Mouse (Mus musculus): ENCODE results near the gene Rhebl1. TPM values are rescaled to one million over a fixed set of nuclear protein-coding genes. Genes with fewer than 3 reads are reported as not detected.

Rhebl1 gene
- total RNA-seq, 2 experiments from 2014 or later = 6.8 to 7.0 TPM

DNA sequence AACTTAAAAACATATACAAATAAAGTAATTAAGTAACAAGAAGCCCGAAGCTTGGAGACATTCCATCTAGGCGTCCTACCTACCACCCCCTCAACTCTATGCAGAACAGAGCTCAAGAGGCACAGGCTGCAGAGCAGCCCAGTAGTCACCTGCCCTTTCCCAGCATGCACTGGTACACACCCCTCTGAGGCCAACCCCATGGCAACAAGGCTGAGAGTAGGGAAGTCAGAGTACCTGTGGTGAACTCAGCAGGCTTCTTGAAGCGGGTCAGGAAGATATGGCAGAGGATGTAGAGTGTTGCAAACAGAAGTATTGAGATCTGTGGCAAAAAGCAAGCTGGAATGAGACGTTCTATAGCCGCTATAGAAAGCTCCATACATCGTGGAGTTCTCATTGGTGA lies 20.6 kb upstream of the Rhebl1 start:
- DNase-seq = no peak

DNA sequence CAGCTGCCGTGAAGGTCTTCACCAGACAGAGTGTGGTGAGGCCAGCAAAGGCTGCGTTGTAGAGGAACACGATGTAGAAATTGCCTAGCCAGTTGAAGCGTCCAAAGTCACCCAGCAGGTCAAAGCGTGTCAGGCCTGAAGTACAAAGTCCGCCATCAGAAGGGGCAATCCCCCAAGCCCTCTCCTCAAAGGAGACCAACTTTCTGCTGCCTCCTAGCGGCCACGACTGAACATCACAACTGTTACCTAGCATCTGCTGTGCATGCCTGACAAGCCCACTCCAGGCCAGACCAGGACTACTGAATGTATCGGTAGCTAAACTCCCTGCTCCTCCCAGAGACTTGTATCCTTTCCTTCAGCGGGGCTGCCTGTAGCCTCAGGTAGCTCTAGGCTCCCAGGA lies 10.4 kb upstream of the Rhebl1 start:
- DNase-seq = peak in 1 of 2 experiments; percentile 15

DNA sequence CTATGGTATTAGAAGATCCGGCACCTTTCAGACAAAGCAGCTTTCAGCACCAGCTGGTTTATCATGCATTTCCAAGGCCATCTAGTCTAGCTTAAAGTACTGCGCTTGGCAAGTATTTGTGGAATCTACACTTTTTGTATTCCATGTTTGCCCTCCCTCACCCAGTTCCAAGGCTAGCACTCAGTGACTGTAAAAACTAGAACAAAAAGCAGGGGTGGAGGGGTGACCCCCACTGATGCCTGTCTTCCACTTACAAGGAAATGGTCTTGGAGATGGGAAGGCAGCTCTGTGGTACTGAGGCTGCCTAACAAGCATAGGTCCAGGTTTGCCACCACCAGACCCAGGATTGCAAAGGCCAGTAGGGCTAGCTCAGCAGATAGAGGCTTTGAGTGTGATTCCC lies 8.3 kb upstream of the Rhebl1 start:
- DNase-seq = no peak

DNA sequence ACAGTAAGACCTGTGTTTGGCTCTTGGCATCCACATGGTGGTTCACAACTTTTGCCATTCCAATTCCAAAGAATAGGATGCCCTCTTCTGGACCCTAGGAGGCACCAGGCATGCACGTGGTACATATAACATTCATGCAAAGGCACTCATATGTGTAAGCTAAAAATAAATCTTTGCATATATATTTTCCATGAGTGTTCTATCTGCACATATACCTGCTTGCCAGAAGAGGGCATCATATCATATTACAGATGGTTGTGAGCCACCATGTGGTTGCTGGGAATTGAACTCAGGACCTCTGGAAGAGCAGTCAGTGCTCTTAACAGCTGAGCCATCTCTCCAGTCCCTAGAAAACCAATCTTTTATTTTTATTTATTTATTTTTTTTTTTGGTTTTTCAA lies 7.2 kb upstream of the Rhebl1 start:
- DNase-seq = no peak

DNA sequence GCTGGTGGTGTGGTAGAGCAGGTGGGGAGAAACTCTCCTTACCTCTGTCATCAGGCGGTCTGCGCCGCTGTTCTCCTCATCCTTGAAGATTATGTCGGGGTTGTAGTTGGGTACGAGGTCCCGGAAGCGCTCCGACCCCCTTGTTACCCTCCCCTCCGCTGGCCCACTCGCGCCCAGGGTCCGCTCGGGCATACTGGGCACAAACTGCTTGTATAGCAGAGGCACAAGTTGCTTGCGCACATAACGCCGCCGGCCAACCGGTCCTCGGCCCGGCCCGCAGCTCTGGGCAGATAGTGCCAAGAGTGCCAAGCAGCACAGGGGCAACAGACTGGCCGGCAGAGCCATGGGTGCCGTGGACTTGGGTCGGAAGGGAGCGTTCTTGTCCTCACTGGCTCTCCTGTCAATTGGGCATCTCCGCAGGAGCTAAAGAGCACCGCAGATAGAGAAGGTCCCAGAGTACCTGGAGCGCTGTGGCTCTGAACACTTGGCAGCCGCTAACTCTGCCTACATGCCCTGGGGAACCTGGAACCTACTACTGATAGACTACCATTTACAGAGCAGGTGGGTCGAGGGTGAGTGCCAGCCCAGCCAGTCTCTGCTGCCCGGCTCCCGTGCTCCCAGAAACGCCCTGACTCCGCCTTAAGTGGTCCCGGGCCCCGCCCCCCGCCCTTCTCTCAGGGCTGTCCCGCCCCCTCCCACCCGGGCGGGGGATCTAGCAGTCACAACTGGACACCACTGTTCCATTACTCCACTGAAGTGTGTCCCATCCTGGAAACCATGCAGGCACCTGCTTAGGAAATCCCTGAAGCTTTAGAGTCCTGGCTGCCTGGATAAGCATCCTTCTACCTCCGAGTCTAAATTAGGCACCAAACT lies 3.8 kb upstream of the Rhebl1 start, which contains the start of gene Dhh:
Gene Dhh, minus strand, starts transcription at position 613 of the 873 bp plus-strand sequence.
- DNase-seq = no peak

DNA sequence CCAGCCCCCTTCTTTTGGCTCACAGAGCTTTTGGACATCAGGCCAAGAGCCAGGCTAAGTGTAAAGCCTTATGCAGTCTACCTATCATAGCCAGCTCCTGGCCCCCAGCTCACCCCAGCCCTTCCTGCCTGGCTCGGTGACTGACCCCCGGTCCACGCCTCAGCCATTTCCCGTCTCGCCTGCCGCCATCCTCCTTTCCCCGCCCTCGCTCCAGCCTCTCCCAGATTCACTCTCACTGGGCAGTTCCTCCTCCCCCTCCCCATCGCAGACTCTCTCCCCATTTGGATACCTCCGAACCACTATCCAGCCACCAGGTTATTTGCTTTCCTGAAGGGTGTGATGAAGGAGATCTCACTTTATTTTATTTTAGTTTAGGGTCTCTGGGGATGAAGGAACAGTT lies 3.2 kb upstream of the Rhebl1 start:
- no peak for DNase-seq

DNA sequence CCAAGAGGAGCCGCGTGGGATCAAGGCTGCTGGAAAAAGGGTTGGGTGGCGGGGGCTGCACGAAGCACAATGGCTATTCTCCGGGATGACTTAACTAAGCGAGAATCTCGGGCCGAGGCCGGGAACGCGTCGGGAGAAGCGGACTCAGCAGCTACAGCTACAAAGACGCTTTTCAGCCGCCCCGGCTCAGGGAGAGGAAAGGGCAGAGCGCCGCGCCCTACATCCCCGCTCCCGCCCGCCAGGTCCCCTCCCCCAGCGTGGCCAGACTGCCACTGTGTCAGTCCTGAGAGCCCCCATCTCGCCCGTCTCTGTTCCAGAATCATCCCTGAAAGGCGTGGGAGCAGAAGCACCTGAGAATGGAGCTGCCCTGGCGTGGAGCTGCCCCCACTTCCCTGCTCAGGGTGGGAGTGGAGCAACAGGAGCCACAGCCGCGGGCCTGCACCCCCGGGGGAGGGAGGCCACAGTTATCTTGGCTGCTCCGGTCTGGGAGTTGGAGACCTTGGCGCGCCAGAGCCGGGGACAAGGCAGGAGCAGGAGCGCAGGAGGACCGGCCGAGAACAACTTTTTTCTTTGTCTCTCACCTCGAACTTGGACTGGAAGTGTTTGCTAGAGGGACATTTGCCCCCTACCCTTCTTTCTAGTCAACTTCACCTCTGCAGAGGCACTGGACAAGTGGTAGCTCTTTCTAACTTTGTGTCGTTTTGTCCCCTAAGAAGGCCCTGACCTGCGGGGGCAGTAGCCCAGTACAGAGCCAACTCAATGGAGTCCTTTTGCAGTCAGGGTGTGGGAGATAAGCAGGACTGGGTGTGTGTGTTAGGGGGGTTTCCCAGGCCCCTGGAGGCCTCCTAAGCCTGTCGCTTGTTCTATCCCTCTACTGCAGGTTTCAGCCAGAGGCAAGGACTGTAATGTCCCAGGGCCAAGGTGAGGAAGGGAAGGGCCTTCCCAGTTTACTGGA lies 1.6 kb upstream of the Rhebl1 start:
- no peak for DNase-seq

DNA sequence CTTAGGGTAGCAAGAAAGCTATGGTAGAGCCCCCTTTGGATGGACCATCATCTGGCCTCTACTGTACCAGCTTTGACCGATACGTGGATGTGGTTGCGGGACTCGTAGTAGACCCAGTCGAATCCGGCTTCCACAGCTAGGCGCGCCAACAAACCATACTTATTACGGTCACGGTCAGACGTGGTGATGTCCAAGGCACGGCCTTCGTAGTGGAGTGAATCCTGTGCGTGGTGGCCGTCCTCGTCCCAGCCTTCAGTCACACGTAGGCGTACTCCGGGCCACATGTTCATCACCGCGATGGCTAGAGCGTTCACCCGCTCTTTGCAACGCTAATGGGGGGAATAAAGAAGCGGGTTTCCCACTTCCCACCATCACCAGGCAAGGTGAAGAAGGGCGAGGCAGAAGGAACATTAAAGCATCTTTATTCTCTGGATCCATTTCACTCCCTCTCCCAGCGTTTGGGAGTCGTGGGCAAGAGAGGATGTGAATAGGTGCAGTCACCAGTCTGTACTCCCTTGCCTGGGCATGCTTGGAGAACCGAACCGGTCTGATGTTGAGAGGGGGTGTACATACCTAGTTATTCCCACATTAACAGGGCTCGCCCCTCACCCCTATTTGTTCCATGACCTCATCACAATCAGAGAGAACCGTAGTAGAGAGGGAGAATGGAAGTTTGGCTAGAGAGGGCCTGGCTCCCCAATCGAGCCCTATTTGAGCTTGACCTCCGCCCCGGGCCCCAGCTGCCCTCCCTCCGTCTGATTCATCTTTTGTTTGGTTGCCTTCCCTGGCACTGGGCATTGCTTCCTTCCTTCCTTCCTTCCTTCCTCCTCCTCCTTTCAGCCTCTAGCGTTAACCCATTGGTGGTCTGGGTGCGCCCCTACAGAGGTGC lies 650 bp upstream of the Rhebl1 start:
- no peak for DNase-seq

DNA sequence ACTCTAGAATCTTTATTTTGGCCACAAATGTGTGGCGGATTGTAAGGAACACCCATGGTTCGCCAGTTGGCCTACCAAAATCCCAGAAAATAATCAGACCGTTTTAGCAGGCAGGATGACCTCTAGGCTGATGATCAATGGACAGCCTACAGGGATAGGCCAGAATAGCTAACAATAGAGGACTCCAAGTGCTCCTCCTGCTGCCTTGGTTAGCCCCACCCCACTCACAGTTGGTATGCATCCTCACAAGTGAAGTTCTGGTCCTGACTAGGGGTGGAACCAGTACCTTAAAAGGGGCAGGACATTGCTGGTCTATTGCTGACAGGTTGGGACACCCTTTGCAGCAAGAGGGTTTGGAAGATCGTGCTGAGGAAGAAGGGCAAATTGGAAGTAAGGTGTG lies 1.3 kb downstream of the Rhebl1 start:
- no peak for DNase-seq

DNA sequence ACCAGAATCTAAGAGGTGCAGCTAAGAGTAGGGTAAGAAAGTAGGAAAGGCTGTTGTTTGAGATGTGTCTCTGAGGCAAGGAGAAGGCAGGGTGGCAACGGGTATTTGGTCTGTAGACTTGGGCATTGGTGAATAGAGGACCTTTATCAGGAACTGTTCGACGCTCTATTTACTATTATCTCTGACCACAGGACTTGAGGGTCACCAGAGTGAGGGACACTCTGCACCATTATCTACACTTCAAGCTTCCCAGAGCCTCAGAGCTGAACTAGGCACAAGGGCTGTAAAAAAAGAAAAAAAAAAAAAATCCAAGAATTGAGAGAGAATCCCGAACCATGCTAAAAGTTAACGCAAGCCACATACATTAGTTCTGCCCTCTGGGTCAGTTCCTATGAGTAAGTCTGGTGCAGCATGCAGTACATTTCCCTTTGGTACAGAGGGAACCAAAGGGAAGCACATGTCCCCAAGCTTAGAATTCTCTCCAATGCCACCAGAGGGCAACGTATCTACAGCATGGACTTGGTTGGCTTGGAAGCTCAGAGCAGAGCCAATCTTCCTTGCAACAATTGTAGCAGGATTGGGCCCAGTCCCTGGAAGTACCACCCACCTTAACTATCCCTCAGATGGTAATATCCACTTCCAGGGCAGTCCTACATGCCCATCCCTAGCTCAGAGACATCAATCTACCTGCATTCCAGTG lies 2.3 kb downstream of the Rhebl1 start:
- peak; percentile 51 to 53 for DNase-seq

DNA sequence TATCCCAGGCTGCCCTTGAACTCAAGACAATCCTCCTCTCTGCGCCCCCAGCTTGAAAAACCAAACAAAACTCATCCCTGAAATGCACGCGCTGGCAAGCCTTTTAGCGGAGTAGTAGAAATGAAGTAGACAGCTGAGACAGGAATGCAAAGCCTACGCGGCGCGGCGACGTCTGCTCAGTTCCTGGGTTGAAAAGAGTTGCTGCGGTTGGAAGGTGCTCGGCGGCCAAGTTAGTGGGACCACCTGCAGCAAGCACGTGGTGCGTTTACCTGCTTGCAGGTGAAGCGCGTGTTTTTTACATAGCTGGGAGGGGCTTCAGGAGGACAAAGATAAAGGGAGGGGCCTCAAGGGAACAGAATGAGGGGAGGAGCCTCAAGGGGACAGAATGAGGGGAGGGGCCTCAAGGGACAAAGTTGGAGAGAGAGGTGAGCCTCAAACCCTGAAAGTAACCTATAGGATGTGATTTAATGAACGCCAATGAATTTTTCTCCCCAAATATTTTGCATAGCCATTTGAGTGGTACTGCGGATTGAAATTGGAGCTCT lies 3.1 kb downstream of the Rhebl1 start:
- DNase-seq = no peak

DNA sequence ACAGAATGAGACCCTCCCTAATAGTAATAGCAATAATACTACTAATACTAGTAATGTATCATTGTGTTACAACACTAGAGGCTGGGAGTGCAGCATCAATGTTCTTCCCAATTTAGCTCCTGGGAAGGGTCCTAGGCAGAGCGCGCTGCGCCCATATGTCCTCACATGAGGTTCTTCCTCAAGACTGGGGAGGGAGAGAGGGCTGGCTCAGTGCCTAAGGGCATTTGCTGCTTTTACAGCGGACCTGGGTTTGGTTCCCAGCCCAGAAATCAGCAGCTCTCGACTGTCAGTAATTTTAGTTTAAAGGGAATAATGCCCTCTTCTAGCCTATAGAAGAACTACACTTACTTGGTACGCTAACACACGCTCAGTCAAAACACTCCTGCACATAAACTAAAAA lies 6.8 kb downstream of the Rhebl1 start:
- no peak for DNase-seq

DNA sequence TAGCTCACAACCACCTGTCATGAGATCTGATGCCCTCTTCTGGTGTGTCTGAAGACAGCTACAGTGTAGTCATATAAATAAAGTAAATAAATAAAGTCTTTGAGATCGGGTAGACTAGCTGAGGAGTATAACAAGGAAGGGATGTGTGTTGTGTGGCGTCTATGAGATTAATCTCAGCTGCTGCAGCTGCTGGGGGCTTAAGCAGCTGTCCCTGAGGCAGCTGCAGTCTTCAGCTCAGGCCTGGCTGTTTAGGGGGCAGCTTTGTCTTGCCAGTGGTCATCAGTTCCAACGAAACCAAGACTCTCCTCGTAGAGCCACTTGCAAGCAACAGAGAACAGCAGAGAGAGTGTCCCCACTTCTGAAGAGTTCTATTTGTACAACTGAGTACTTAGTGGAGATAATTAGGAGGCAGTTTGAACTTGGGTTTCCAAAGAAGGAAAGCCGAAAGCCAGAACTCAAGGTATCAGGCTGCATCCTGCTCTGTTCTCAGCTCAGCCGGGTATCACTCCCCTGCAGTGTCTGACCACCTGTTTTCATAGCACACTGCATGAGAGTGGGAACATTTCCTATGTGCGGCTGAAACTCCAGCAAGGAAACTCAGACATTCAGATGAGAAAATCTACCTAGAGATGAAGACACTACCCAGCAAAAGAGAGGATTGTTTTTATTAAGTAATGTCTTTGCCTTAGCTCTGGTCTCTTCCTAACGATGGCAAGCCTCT lies 7.5 kb downstream of the Rhebl1 start:
- no peak for DNase-seq

DNA sequence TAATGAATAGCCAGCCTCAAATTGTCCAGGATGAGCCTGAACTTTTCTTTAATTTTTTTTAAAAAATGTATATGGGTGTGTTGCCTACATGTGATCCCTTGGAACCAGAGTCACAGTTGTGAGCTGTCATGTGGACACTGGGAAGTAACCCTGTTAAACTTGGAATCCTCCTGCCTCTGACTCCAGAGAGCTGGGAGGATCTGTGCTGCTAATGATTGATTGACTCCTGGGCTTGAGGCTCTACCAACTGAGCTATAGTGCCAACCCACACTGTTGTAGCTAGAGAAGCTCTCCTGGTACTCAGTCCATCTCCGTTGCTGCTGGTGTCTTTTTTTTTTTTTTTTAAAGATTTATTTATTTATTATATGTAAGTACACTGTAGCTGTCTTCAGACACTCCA lies 10.2 kb downstream of the Rhebl1 start:
- no peak for DNase-seq

DNA sequence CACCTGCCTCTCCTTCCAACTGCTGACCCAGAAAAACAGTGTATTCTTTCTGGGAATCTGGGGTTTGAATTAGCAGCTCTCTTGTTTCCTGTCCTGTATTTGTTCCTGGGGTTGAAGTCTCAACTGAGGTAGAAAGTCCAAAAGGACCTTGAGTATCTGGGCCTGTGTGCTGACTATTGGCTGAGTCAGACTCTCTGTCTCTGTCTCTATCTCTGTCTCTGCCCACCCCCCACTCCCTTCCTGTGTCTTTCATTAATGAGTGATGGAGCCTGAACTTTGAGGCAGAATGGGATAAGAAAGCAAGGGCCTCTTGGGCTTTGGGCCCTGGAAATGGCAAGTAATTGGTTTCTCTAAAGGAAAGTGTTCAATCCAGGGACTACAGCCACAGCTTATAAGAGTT lies 10.7 kb downstream of the Rhebl1 start:
- no peak for DNase-seq

DNA sequence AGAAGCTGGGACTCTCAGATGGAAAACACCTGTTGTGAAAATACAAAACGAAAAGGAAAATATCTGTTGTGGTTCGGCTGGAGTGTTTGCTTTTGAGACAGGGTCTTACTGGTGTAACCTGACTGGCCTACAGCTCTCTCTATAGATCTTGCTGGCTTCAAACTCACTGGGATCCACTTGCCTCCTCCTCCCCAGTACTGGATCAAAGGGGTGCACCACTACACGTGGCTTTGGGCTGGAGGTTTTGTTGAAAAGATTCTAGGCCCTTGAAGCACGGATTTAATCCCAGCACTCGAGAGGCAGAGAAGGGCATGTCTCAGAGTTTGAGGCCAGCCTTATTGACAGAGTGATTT lies 12.7 kb downstream of the Rhebl1 start:
- no peak for DNase-seq

DNA sequence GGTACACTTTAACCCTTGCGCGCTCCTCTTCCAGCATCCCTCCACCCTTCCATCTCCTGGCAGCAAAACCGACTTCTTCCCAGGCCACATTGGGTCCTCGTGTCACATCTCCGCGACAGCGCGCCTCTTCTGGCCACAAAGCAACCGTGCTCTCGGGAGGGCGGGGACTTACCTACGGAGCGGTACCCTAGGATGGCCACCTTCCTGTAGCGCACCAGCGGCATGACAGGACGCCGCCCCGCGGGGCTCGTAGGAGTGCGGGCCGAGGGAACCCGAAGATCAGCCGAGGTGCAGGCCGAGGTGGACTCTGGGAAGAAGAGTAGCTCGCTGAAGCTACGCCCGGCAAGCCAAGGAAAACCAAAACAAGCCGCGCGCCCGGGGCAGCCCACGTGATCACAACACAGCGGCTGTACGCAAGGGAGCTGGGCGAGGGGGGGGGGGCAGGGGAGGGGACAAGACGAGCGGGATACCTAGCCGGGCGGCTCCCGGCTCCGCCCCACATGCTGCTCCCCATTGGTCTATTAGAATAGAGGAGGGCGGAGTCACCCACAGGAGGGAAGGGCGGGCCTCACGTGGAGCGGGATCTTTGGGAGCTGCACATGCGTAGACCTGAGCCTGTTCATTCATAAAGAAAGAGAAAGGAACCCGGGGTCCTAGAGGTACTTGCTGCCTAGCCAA lies 13.2 kb downstream of the Rhebl1 start:
- peak; percentile 86 to 87 for DNase-seq

DNA sequence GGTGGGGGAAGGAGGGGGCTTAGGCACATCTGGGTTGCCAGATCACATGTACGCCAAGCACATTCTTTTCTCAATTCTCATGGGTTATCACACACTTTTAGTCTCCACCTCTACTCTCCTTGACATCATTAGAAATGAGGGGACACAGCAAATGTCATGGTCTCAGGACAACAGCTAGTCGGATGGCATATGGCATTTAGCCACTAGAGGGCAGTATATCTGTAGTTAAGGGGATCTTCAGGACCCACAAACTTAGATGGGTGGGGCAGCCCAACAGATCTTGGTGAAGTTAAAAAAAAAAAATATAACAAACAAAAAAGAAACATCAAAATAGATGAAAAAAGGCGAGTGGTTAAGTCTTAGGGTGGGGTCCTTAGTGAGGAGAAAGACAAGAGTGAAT lies 17.0 kb downstream of the Rhebl1 start:
- no peak for DNase-seq

DNA sequence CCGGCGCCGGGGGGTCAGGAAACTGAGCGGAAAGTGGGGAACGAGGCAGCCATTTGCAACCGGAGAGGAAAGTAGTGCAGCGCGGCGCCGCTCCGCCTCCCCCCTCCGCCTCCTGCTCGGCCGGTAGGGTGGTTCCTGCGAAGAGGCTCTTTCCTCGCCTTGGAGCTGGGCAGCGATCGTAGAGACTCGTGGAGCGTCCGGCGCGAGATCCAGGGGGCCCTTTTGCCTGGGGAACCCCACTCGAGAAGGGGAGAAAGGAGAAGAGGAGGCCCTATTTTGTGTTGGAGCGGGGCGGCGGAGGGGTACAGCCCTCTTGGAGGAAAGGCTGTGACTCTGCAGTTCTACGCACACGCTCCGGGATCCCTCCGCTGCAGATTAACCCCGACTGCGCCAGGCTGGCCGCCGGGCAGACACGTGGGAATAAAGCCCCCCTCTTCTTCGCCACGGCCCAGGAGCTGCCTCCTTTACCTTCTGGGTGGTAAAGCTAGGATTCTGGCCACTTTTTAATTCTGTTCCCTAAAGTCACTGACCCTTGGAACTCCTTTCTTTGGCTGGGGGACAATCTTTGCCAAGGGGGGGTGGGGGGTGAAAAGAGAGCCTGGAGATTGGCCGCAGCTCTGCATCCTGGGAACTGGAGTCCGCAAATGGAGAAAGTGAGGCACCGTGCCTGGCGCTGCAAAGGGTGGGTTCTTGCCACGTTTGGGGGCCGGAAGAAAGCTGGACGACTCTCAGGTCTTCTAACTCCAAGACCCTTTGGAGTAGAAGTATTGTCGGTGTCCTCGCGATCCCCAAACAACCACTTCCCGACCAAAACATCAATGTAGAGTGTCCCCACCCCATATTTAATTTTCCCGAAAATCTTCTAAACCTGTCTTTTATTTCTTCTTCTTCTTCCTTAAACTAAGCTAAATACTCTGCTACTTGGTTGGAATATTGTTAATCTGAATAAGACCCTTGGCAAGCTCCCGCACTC lies 22.1 kb downstream of the Rhebl1 start:
- DNase-seq = peak; percentile 93

All from layer of hippocampus, postnatal 36 days (tissue).